Mouse (Mus musculus): ENCODE data around the gene Hcrt.

DNA sequence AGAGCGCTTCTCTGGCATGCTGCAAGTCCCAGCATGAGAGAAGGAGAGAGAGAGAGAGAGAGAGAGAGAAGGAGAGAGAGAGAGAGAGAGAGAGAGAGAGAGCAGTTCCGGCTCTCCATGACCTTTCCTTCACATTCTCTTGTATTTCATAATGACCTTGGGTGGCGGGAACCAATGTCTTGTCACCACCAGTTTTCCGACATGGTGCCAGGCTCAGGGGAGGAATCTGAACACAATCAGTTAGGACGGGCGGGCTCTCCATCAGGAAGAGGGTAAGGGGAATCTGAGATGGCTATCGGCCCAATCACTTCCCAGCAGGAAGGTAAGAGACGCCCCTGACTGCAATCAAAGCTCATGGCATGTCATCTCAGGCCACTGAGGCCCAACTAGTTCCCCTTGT, 17.5 kb upstream of the Hcrt start:
- TF ChIP-seq CTCF (IDR thresholded peaks at IDR 0.05; ENCODE audit: low read depth) (no peak), EP300 (IDR thresholded peaks at IDR 0.05; ENCODE audit: low read depth) (no peak)
